Mouse (Mus musculus) thymus, postnatal 10 days (tissue): ENCODE measurements around the gene Flad1.

ENCODE experiments used
- DNase-seq, 2 experiments: peaks; one replicate each; pipeline ENCODE4 v3.0.0; 2021; ENCODE audit warnings: low spot score in 2 of 2

The Flad1 gene

DNA sequence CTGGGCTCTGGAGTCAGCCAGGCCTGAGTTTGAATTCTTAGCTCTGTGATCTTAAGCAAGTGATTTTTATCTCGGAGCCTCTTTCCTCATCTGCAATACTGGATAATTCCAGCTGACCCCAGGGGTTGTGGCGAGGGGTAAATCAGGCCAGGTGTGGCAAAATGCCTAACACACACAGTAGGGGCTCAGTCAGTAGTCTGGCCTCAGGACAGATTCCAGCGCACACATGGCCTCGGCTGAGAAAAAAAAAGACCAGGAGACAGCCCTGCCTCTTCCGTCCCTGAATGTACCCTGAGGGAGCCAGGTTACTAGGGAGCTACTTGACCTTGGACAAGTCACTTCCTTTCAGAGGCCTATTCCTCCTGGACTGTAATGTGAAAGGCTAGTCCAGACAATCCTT is 28.7 kb downstream of the Flad1 start:
- DNase-seq = no peak

DNA sequence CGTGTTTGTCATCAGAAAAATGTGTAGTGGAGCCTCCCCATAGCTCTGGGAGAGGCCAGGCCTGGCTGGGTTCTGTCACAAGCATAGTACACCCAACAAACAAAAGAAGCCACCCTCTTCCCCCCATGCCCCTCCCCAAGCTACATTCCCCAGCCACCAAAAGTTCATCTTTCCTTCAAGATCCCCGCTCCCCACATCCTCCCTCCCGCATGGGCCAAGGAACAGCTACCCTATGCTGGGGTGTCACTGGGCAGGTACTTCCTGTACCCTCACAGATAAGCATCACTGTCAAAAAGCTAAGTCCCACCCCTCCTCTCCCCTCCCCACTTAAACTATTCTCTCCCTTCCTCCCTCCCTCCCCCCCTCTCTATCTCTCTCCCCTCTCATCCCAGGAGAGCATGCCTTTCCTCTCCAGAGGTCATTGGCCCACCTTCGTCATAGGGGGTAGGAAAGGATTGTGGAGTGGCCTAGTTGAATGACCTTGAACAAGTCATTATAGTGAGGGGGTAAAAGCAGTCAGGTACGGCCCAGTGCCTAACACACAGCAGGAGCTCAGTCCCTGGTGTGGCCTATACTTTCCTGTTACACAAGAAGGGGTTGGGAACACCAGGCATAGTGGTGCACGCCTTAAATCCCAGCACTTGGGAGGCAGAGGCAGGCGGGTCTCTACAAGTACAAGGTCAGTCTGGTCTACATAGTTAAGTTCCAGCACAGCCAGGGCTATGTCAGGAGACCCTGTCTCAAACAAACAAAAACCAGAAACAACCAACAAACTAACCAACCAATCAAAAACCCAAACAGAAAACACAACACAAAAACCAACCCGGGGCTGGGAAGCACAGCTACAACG is 29.4 kb downstream of the Flad1 start:
- no peak for DNase-seq

DNA sequence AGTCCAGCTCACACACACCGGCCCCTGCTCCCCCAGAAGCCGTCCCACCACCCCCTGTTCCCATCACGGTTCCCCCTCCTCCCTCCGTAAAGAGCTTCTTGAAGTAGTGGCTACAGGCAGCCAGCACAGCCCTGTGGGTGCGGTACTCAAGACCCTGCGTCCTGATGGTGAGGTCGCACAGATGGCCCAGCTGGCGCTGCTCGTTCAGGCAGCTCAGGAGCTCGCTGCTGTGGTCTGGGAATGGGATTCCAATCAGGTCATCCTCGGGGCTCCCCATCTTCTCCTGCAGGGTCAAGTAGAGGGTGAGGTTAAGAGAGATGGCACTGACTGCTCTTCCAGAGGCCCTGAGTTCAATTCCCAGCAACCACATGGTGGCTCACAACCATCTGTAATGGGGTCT is 30.4 kb downstream of the Flad1 start:
- no peak for DNase-seq

DNA sequence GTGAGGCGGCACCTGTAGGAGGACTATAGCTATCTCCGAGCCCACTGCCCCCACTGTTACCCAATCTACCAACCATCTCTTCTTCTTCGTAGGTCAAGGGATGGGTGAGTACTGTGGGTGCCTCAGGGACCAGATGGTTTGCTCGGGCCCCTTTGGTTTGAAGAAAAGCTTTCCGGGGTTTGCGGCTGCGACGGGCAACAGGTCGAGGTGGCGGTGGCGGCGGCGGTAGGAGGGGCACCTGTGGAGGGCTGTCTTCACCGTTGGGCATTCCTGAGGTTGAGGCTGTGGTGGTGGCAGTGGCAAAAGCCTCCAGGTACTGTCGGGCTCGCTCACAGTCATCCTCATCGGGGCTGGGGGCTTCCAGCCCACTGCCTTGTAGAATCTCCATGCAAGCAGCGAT is 31.0 kb downstream of the Flad1 start:
- DNase-seq = no peak

DNA sequence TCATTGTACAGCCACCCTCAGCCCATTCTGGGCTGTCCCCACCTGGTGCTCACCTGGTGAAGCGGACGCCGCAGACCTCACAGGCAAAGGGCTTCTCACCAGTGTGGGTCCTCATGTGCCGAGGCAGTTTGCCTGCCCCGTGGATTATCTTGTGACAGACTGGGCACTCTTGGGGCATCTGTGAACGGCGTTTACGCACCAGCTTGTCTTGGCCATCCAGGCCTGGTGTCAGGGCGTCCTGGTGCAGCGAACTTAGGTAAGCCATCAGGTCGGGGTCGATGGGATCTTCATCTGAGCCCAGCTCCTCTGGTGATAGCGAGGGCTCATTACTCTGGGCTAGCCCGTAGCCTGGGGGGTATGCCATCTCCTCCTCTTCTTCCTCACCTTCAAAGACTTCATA is 31.4 kb downstream of the Flad1 start:
- no peak for DNase-seq

DNA sequence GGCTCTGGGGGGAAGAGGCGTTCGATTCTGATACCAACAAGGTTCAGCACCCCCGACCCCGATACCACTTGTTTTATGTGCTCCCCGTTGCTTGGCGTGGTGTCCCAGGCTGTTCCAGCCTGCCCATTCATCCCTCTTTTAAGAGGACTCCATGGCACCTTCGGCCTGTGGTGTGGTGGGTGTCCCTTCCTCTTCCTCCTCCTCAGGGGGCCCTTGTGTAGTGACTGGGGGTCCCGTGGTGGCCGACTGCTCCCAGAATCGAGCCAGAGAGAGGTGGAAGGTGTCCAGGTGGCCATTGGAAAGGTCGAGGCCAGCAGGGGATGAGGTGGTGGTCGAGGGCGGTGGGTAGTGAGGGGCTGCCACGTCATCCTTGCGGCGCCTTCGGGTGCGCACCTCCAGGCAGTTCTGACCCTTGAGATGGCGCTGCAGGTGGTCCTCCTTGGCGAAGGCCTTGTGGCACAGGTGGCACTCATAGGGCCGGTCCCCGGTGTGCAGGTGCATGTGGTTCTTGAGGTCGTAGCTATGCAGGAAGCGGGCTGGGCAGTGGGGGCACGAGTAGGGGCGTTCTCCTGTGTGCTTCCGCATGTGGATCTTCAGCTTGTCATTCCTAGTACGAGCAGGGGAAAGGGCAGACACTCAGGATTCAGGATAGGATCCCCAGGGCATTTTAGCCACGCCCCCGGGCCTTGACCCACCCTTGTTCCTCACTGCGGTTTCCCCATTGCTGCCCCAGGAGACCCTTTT is 32.1 kb downstream of the Flad1 start:
- peak in 1 of 2 experiments; percentile 59 for DNase-seq

DNA sequence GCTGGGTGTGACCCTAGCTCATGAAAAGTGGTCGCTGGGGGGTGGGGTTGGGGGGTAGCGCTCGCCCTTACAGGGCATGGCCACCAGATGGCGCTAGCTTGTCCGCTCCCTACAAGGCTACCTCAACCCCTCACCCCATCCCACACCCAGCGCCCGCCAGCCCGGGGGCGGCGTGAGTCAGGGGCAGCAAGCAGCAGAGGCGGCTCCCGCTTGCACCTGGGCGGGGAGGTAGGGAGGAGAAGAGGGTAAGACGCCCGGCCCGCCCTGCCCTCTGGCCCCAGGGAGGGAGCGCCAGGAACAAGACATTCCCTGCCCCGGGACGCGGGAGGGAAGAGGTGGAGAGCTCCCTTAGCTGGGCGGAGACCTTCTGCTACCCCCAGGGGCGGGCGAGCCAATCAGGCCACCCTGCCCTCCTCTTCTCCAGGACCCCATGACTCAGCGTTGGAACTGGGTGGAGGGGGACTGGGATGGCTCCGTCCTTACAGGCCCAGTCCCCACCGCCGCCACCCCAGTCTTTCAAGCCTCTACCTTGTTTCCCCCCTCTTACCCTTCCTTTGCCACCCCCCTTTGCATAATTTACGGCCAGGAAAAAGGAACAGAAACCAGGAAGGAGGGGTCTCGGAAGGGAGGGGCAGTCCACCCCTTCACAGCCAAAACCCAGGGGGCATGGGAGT is 33.1 kb downstream of the Flad1 start:
- DNase-seq = peak; percentile 56 to 78

DNA sequence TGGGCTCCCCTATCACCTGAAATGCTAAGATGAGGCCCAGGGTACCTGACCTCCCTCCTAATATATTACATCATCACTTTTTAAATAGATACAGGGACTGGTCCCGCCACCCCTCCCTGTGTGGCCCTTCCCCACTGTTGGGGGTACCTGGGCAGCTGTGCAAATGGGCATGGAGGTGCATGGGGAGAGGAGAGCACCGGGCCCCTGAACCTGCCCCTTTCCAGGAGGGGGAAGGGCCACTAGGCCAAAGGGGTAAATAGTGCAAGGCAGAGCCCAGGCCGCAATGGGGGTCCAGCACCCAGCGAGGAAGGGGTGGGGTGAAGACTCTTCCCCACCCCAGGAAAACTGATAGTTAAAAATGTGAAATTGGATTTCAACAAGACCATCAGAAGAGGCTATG is 33.8 kb downstream of the Flad1 start:
- no peak for DNase-seq

DNA sequence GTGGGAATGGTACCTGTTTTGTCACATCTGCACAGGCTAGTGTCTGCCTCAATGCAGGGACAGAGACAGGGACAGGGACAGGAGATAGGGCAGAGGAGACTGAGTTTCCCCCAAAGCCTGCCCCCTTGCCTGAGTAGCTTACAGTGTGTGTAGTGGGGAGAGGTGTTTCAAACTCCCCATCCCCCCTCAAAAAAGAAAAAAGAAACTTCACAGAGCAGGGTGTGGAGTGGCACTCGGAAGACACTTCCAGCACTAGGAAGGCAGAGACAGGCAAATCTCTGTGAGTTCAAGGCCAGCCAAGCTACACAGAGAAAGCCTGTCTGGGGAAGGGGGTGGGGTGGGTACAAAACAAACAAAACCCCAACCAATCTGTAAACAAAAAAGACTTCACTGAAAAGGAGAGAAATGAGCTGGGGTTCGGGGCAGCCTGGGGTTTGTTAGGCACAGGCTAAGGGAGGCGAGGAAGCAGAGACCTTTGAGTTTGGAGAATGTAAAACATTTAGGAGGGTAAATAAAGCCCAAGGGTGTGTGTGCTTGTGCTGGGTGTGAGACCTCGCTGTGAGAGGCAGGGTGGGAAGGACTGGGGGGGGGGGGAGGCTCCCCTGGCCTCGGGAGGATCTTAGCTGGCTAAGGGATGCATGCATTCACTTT is 38.0 kb downstream of the Flad1 start:
- no peak for DNase-seq

DNA sequence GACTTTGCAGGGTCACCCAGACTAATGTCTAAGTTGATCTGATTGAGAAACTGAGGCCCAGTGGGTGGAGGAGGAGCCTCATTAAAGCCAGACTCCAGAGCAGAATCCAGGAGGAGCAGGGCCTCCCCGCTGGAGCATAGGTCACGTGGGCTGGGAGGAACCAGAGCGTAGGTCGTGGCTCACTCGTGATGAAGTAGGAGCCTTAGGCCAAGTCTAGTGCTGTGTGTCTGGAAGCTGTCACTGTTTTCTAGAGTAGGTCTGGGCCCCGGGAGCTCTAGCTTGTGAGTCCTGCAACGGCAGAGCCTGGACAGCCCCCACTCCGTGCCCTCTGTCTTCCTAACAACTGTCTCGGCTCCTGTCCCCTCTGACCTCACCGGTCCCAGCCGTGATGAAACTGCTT is 44.3 kb downstream of the Flad1 start:
- no peak for DNase-seq

DNA sequence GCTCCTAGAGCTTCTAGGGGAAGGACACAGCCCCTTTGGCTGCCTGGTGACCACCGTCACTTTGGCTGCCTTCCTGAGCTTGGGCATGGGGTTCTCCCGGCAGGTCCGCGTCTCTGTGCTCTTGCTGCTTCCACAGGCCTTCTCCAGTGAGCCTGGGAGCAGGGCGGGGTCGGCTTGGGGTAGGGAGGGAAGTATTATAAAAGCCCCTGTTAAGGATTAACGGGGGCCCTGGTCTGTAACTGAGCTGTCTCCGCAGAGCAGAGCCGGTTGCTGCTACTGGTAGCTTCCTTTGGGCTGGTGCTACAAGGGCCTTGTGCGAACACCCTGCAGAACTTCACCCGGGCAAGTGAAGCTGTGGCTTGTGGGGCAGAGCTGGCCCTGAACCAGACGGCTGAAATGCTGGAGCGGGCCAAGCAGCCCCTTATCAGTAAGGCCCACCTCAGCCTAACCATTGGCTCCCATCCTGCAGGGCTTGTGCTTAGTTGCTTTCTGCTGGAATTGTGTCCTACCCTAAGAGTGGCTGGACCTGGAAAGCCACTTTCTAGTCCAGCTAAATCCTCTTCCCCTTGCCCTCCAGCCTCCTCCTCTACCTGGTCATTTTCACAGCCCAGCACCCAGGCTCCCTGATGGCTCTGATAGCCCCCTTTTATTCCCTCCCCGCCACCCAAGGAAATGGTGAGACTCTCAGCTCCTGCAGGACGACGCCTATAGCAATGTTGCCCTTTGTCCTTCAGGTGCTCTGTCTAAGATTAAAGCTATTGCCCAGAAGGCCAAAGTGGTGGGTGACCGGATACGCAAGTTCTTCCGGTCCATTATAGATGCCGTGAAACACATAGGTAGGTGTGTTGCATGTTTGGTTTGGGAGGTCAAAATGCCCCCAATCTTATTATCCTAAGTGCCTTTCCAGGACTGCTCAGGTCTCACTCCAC is 45.9 kb downstream of the Flad1 start:
- DNase-seq = no peak

DNA sequence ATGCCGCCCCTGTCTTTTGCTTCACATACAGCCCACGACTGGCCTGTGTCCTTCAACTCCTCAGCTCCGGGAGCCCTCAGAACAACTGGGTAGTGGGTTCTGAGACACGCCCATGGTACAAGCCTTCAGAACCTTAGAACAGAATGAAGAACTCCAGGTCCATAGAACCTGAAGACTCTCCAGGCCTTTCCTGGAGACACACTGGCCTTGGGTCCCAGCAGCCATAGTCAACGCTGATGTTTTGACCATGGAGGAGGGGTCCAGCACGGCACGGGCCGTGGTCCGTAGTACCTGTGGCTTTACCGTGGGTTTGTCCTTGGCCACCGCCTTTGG is 46.6 kb downstream of the Flad1 start, which contains the start of gene Dcst1:
Dcst1 (minus strand) TSS at position 101 of the 333 bp plus-strand sequence.
- DNase-seq = no peak

DNA sequence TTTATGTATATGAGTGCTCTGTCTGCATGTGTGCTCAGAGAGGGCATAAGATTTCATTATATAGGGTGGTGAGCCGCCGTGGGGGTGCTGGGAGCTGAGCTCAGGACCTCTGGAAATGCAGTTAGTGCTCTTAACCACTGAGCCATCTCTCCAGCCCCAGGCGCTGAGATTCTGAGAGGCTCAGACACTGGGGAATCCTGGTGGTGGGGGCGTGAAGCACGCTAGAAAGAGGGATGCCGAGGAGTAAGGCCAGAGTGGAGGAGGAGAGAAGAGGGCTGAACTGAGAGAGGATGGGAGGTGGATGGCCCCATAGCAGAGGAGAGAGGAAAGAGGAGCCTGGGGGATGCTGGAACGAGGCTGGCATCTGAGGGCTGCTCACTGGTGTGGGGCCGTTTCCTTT is 47.0 kb downstream of the Flad1 start:
- DNase-seq = no peak

DNA sequence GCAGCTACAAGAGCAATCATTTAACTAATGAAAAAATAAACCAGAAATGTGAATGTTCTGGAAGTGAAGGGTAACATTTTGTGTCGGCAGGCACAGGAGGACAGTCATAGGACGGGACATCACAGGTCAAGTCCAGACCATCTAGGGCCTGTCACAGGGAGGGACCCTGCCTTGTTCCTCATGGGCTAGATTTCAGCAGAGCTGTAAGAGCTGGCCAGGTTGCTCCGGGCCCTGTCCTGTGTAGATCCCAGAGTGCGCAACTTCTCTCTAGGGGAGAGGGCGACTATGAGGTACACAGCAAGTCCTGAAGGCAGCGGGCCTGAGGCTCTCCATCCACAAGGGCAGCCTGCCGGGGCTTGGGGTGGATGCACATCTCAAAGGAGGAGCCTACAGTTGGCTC is 50.0 kb downstream of the Flad1 start, which contains the start of gene Dcst2:
Dcst2 (plus strand) TSS at position 301 of the 400 bp plus-strand sequence.
- DNase-seq = no peak

DNA sequence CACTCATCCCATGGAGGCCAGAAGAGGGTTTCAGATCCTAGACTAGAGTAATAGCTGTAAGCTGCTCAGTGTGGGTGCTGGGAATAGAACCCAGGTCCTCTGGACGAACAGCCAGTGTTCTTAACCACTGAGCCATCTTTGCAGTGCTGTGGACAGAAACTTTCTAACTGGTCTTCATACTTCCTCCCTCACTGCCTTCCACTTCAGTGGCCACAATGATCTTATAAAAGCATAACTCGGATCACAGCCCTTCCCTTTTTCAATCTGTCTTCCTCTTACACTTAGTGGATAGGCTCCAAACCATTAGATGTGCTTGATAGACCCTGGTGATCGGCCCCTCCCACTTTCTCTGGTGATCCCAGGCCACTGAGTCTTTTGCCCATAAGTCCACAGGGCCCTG is 51.4 kb downstream of the Flad1 start:
- no peak for DNase-seq

DNA sequence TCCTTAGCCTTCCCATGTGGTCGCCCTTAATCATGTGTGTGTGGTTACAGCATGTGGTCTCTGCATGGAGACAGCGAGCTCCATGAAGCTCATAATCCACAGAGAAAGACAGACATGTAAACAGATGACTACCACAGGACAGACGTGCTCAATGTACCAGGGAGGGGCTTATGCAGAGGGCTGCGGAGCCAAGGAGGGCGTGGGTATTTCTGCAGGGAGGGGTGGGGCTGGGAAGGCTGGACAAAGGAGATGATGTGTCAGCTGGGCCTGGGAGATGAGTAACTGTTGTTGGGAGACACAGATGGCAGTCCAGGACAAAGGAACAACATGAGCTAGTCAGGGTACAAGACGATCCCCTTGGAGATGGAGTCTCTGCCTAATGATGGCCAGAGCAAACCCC is 52.0 kb downstream of the Flad1 start:
- no peak for DNase-seq

DNA sequence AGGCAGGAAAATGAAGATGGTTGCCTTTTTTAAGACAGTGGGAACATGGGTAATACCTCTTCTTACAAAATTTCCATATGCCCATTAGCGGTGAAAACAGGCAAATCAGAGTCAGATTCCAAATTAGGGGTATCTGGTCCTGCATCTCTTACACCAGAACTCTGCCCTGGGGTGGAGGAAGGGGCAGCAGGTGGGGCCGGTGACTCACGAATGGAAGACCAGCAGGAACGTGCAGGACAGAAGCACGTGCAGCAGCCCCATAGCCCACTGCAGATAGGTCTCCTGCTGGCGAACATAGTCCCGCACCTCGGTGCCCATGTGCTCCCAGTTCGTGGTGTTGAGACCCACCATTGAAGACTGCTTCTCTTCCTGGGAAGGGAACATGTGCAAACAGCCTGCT is 55.6 kb downstream of the Flad1 start:
- no peak for DNase-seq

DNA sequence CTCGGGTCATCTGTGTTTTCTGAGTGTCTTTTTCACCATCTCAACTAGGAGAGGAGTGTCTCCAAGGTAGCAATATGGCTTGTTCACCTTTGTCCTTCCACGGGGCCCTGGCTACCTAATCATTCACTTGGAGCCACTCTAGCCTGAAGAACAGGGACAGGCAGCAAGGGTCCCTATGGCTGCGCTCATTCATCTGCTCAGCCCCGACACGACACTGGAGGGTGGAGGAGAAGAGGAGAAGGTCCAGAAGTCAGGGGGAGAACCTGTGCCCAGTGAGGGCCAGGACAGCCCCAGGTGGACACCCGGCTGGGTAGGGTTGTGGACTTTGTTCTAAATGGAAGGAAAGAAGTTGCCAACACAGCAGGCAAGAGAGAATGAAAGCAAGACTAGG is 56.2 kb downstream of the Flad1 start:
- DNase-seq = no peak

DNA sequence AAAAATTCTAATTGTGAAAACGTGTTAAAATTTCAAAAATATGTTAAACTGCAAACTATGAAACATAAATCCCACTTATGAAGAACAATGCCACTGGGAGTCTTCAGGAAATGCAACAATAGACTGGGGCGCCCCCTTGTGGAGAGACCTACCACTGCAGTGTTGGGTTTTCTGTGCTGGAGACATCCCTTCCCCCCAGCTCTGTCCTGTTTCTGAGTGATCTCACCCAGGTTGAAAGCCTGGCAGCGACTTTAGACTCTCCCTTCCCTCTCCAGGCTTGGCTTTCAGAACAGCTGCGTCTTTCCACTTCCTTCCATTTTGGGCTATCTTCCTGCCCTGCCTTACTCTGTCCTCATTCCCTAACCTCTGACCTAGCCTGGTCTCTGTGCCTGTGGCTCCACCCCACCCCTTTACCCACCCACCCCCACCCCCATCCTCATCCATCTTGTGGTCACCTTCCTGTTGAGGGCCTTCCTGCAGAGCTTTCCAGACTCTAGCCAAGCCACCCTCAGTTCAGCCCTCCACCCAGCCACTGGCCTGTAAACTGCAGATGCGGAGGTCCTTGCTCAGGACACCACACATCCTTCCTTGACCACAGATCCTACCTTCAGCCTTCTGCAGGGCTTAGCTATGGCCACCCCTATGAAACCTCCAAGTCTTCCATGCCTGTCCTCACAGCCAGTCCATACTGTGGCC is 56.7 kb downstream of the Flad1 start:
- DNase-seq = peak; percentile 62 to 87

DNA sequence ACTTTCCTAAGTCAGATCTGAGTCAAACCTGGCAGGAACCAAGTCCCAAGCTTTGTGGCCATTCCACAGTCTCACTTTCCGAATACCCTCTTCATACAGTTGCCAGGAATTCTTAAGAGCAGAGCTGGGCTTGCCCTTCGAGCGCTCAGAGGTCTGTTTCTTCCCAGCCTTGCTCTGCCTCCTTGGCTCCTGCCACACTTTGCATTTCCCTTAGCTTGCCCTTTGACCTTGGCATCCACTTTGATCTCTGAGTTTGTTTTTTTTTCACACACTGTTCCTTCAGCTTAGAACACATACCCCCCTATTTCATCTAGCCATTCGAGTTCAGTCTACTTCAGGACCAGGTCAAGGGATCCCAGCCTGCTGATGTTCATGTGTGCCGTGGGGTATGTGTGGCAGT is 60.4 kb downstream of the Flad1 start:
- DNase-seq = no peak
